Mouse (Mus musculus) small intestine, adult 2 months (tissue): Measurements from ENCODE around the gene Mien1.

Source experiments
- CTCF ChIP-seq: fragments of 200-500 bp; IDR thresholded peaks from 2 replicates; pipeline ENCODE4 v1.5.1; 2012; ENCODE audit warnings: low read depth, mild to moderate bottlenecking, control low read depth, inconsistent platforms, low read length, moderate library complexity, mixed read lengths; ENCODE audit not compliant: insufficient replicate concordance, insufficient read length; ENCODE audit errors: extremely low read depth
- POLR2A ChIP-seq: fragments of 200-500 bp; IDR thresholded peaks from 2 replicates; pipeline ENCODE4 v1.6.1; 2012; ENCODE audit warnings: low read depth, mild to moderate bottlenecking, control low read depth, inconsistent platforms, low read length, moderate library complexity

GRCm38 (mm10) chr11:98482067-98482466 is 43.3 kb upstream of the Mien1 start:
- TF ChIP-seq CTCF, result no peak
- no peak for TF ChIP-seq POLR2A
